Mouse (Mus musculus) olfactory bulb, adult 2 months (tissue): ENCODE measurements at regions not wholly inside any gene's neighbourhood (a gene's known extent, or its start where the extent isn't known, plus 50 kb on each side); places are given as distances from the start of the nearest gene placed in this dataset.

ENCODE experiments used
- CTCF ChIP-seq: fragments of 200-500 bp; IDR thresholded peaks from 2 replicates; pipeline ENCODE4 v1.5.1; 2012; ENCODE audit warnings: low read depth, mild to moderate bottlenecking, low read length, moderate library complexity; ENCODE audit not compliant: insufficient read depth
- POLR2A ChIP-seq: fragments of 200-500 bp; IDR thresholded peaks from 2 replicates; pipeline ENCODE4 v1.6.1; 2012; ENCODE audit warnings: mild to moderate bottlenecking, low read depth, low read length, moderate library complexity; ENCODE audit not compliant: insufficient read depth

GRCm38 (mm10) chr3:57957352-57957751 is 109.5 kb upstream of the Pfn2 start:
- TF ChIP-seq CTCF (no peak), POLR2A (no peak)
